Mouse (Mus musculus) stomach, adult 2 months (tissue): Measurements from ENCODE around the gene Lrrc42. TPM values are rescaled to one million over a fixed set of nuclear protein-coding genes. Genes with fewer than 3 reads are reported as not detected.

ENCODE experiments used
- polyA plus RNA-seq: library from polyadenylated mRNA; depleted of rRNA; stranded (reverse); fragments of >200 nt; gene quantifications from 2 replicates; pipeline ENCODE4 v1.2.3, GENCODE M21; 2012; rRNA removed

Gene Lrrc42
- polyA plus RNA-seq = 5.4 and 10.1 TPM in 2 replicates

GRCm38 (mm10) chr4:107253125-107254091 lies at the start of gene Lrrc42, which contains the start of gene Hspb11:
Lrrc42 (minus strand) TSS chr4:107253532.
Hspb11 (plus strand) TSS chr4:107253593.

GRCm38 (mm10) chr4:107208880-107209279 lies 44.5 kb downstream of the Lrrc42 start, which contains the start of gene Ldlrad1:
Ldlrad1 (plus strand) TSS chr4:107209180.

Other genes with a start within 250 kb of the Lrrc42 start
- gene Mrpl37, start 186.7 kb downstream of the Lrrc42 start, polyA plus RNA-seq = 20.7 and 22.7 TPM in 2 replicates
- gene Cyb5rl, start 186.5 kb downstream of the Lrrc42 start, polyA plus RNA-seq = 2.0 and 2.6 TPM in 2 replicates
- gene Cdcp2, start 156.6 kb downstream of the Lrrc42 start, polyA plus RNA-seq = not detected in 2 replicates
- 148 and 170 TPM in 2 replicates for gene Tmem59, start 75.1 kb downstream of the Lrrc42 start, polyA plus RNA-seq
- 1.2 and 1.5 TPM in 2 replicates for gene Tceanc2, start 74.4 kb downstream of the Lrrc42 start, polyA plus RNA-seq
- 0.24 and 0.39 TPM in 2 replicates for gene Ldlrad1, start 44.4 kb downstream of the Lrrc42 start, polyA plus RNA-seq
- 0.19 and 0.42 TPM in 2 replicates for gene Hspb11, start 61 bp upstream of the Lrrc42 start, polyA plus RNA-seq
- 1.8 and 4.1 TPM in 2 replicates for gene Dio1, start 53.6 kb upstream of the Lrrc42 start, polyA plus RNA-seq
- gene Yipf1, start 60.8 kb upstream of the Lrrc42 start, polyA plus RNA-seq = 27.2 and 27.7 TPM in 2 replicates
- gene Ndc1, start 114.3 kb upstream of the Lrrc42 start, polyA plus RNA-seq = 3.4 and 3.7 TPM in 2 replicates
- gene Glis1, start 181.1 kb upstream of the Lrrc42 start, polyA plus RNA-seq = 0.40 and 0.72 TPM in 2 replicates